Mouse (Mus musculus) liver, embryonic 16.5 days (tissue): ENCODE results near the gene Serpinf1. TPM values are rescaled to one million over a fixed set of nuclear protein-coding genes. Genes with fewer than 3 reads are reported as not detected.
A peak's percentile ranks its signal among the peaks of the same experiment; 100 is the strongest.
"Not testable (repeated sequence)": the region's sequence is repeated elsewhere in the genome, so short reads cannot be mapped to it uniquely, and the experiment has no call there.

Experiments used
- ATAC-seq: fragments of 200-750 bp; cut with Nextera tagmentation; 2 replicates; pipeline ENCODE4 v1.8.0; 2017; ENCODE audit warnings: low read depth, mild to moderate bottlenecking, moderate number of reproducible peaks, moderate library complexity
- H3K27ac ChIP-seq: fragments of 300-500 bp; sonication (generic); 2 replicates; pipeline ENCODE4 v1.5.1; 2014; ENCODE audit warnings: mild to moderate bottlenecking, low read length
- H3K27me3 ChIP-seq: fragments of 300-500 bp; sonication (generic); 2 replicates; pipeline ENCODE4 v1.6.1; 2014; ENCODE audit warnings: low read depth, low read length, mixed read lengths; ENCODE audit not compliant: control insufficient read depth, insufficient read depth
- H3K36me3 ChIP-seq: fragments of 300-500 bp; sonication (generic); 2 replicates; pipeline ENCODE4 v1.6.1; 2014; ENCODE audit warnings: mild to moderate bottlenecking; ENCODE audit not compliant: control insufficient read depth, insufficient read depth
- H3K4me1 ChIP-seq: fragments of 300-500 bp; sonication (generic); 2 replicates; pipeline ENCODE4 v1.6.1; 2014; ENCODE audit warnings: low read depth, low read length, mixed read lengths; ENCODE audit not compliant: control insufficient read depth
- H3K4me2 ChIP-seq: fragments of 300-500 bp; sonication (generic); 2 replicates; pipeline ENCODE4 v1.6.1; 2014; ENCODE audit warnings: low read depth, low read length, mixed read lengths
- H3K4me3 ChIP-seq: fragments of 300-500 bp; sonication (generic); 2 replicates; pipeline ENCODE4 v1.5.1; 2014; ENCODE audit warnings: low read depth, mild to moderate bottlenecking, low read length
- H3K9ac ChIP-seq: fragments of 300-500 bp; sonication (generic); 2 replicates; pipeline ENCODE4 v1.6.1; 2014; ENCODE audit warnings: low read depth, low read length
- H3K9me3 ChIP-seq: fragments of 300-500 bp; sonication (generic); replicated peaks from 2 replicates; pipeline ENCODE4 v1.6.1; 2016; ENCODE audit warnings: low read length; ENCODE audit not compliant: control insufficient read depth
- WGBS: fragments of 180-500 bp; shearing (Covaris S2); extraction: QIAGEN DNeasy Blood & Tissue Kit; methylation state at CpG from one replicate; pipeline ENCODE4 v1.1.7; 2014; ENCODE audit not compliant: insufficient replicate concordance; 5-methylcytosine and 5-hydroxymethylcytosine counted together
- polyA plus RNA-seq: library from polyadenylated mRNA; unstranded; fragments of >200 nt; fragmentation: Nextera tagmentation; extraction: Ambion mirVana; gene quantifications from 2 replicates; pipeline ENCODE4 v1.2.1, GENCODE M21; 2015

Gene Serpinf1
- polyA plus RNA-seq, 1 experiment from 2014 or later, result 402 TPM

DNA sequence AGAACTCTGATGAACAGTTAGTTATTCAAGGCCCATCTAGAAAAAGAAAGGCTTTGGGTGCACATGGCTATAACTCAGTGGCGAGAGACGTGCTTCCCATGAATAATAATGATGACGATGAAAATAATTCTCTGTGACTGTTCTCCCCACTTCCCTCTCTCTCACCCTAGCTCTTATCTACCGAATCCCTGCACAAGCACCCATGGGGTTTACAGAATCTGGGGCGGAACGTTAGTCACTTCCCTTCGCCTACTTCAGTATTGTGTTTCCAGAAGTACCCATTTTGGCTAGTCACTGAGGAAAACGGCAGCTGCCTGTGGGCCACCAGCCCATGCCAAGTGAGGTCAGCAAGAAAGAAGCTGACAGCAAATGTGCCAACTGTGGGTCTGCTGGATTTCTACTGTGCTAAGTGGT, 36.1 kb upstream of the Serpinf1 start:
- ATAC-seq, result no peak
- Histone ChIP-seq H3K9ac (no peak overlapping the region; the same call in 1 of the 2 replicates), H3K27ac (peak overlapping the region; percentile 98), H3K4me1 (peaks cover 67% of the 10 kb centered on the region), H3K27me3 (no peaks in the 10 kb centered on the region), H3K9me3 (no peaks in the 10 kb centered on the region), H3K4me3 (no peak overlapping the region), H3K4me2 (peak overlapping the region; percentile 33; the same call in 1 of the 2 replicates), H3K36me3 (peaks cover 4% of the 10 kb centered on the region)
- WGBS, result 15% methylated on average over 8 of the region's 8 CpGs

DNA sequence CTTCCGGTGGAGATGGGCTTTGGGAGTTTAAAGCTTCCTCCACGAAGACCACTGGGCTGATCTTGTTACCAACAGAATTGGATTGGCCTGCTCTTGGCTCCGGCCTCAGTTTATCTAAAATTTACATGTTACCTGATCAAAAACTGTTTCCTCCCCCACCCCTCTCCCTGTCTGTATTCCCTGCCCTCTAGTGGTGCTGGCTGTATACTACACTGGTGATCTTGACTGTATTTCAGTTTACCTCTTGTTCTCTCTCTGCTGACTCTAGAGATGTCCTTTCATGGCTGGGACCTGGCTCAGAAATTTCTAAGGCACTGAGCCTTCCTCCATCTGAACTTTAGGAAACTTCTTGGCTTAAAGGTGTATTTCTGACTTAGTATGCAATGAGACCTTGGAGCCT, 35.7 kb upstream of the Serpinf1 start:
- Histone ChIP-seq H3K36me3 (no peaks in the 10 kb centered on the region), H3K27ac (peak overlapping the region; percentile 98), H3K9me3 (no peaks in the 10 kb centered on the region), H3K9ac (peak overlapping the region; percentile 37; the same call in 1 of the 2 replicates), H3K27me3 (no peaks in the 10 kb centered on the region), H3K4me1 (peaks cover 67% of the 10 kb centered on the region), H3K4me3 (no peak overlapping the region), H3K4me2 (peak overlapping the region; percentile 33)
- no peak for ATAC-seq
- WGBS, result 9% methylated on average over 3 of the region's 3 CpGs

DNA sequence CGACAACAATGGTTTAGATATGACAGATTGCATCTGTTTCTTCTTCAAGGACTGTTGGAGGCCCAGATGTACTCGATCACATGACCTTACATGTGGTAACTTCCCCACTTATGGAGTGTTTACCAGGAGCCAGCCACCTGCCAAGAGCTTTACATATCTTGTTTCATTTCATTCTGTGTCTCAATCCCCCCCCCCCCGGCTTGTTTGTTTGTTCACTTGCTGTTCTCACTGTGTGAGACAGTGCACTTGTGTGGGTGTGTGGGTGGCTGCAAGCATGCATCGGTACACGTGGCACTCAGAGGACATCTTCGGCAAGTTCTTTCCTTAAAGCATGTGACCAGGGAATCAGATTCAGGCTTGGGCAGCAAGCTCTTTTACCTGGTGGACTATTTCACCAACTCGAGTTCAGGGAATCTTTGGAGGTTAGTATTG, 34.0 kb upstream of the Serpinf1 start:
- Histone ChIP-seq H3K36me3 (peaks cover 5% of the 10 kb centered on the region; the same call in 1 of the 2 replicates), H3K27me3 (no peaks in the 10 kb centered on the region), H3K4me2 (no peak overlapping the region), H3K27ac (peak overlapping the region; percentile 20; the same call in 1 of the 2 replicates), H3K4me3 (no peak overlapping the region), H3K4me1 (peaks cover 75% of the 10 kb centered on the region), H3K9ac (no peak overlapping the region), H3K9me3 (no peaks in the 10 kb centered on the region)
- WGBS, result 64% methylated on average over 7 of the region's 7 CpGs
- no peak for ATAC-seq

DNA sequence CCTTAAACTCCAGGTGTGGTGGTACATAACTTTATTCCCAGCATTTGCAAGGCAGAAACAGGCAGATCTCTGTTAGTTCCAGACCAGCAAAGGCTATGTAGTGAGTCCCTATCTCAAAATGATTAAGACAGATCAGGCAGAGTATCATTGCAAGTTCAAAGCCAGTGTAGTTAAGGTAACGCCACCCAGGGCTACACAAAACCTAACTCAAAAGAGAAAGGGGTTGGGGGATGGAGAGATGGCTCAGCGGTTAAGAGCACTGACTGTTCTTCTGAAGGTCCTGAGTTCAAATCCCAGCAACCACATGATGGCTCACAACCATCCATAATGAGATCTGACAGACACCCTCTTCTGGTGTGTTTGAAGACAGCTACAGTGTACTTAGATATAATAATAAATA, 33.5 kb upstream of the Serpinf1 start:
- not testable (repeated sequence) for H3K9ac ChIP-seq, H3K27ac ChIP-seq, H3K36me3 ChIP-seq, H3K4me2 ChIP-seq, H3K27me3 ChIP-seq, H3K4me3 ChIP-seq, H3K9me3 ChIP-seq, ATAC-seq
- 70% methylated on average over 2 of the region's 2 CpGs for WGBS
- H3K4me1 ChIP-seq, result peaks cover 80% of the 10 kb centered on the region

DNA sequence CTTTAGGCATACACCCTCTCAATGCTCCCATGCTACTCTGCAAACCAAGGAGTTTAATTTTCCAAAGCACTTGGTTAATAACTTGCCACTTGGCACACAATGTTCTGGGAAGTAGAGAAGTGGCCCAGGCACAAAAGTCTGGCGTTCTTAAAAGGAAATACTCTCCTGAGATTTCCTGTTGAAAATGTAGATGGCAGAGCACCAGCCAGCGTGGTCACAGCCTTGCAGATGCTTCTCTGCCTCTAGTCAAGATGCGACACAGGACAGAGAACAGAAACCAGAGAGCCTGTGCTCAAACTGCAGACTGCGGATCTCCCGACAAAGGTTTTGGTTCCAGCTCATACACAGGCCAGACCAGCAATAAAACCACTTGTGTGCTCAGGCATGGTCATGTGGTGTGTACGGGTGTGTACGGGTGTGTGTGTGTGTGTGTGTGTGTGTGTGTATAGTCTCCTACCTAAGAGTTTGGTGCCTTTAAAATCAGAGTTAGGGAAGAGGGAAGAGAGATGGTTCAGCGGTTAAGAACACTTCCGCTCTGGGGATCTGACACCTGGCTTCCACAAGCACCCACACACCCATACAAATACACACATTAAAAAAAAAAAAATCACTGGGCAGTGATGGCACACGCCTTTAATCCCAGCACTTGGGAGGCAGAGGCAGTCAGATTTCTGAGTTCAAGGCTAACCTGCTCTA, 32.7 kb upstream of the Serpinf1 start:
- 64% methylated on average over 10 of the region's 10 CpGs for WGBS
- peak overlapping the region; percentile 53 for H3K27ac ChIP-seq
- peaks cover 85% of the 10 kb centered on the region for H3K4me1 ChIP-seq
- no peak overlapping the region for H3K4me3 ChIP-seq
- no peaks in the 10 kb centered on the region for H3K9me3 ChIP-seq
- ATAC-seq, result no peak
- peak overlapping the region; percentile 98 for H3K4me2 ChIP-seq
- H3K36me3 ChIP-seq, result peaks cover 5% of the 10 kb centered on the region; the same call in 1 of the 2 replicates
- no peak overlapping the region; the same call in 1 of the 2 replicates for H3K9ac ChIP-seq
- H3K27me3 ChIP-seq, result no peaks in the 10 kb centered on the region

DNA sequence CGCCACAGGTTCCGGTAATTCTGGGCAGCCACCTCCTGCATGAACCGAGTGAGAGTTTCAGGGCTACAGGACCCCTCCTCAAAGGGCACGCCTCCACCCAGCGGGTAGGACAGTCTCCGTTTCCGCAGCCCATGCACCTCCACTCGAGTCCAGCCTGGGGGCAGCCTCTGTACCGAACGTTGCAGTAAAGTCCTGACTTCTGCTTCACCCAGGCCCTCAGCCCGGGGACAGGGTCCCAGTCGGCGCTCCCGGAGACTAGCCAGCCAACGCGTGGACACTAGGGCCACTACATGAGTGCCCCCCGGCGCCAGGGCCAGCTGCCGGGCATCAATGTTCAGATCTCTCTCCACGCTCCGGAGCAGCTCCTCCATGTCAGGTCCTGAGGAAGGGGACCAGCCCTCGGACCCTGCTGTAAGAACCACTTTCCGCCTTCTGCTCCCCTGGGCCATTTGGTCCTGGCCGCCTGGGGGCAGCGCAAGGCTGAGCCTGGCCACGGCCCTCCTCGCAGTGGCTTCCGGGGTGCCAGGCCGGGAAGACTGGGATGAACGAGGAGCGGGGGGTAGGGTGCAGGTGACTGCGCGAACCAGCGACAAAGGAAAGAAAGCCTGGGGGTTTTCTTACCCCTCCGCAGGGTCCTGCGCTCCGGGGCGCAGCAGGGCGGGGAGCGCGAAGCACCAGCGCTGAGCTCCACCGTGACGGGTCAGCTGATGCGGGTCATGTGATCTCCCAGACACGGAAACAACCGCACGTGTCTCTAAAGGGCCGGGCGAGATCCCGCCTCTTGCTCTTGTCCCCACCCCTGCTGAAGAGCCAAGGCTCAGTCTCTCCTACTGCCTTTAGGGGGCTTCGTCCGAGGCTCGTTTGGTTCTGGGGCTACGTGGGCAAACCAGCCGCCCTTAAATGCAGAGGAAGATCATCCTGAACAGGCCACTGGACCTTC, 31.8 kb upstream of the Serpinf1 start, which contains the start of gene Wdr81:
Gene Wdr81, minus strand, starts transcription at position 727 of the 940 bp plus-strand sequence.
- Histone ChIP-seq H3K4me1 (peaks cover 82% of the 10 kb centered on the region), H3K9me3 (no peaks in the 10 kb centered on the region), H3K9ac (peak within 1 kb of the TSS; percentile 83), H3K36me3 (peaks cover 5% of the 10 kb centered on the region; the same call in 1 of the 2 replicates), H3K4me3 (peak within 1 kb of the TSS; percentile 74), H3K27ac (peak within 1 kb of the TSS; percentile 71), H3K27me3 (no peaks in the 10 kb centered on the region), H3K4me2 (peak within 1 kb of the TSS; percentile 98)
- 2% methylated on average over 56 of the region's 56 CpGs for WGBS
- ATAC-seq, result peak; percentile 76

DNA sequence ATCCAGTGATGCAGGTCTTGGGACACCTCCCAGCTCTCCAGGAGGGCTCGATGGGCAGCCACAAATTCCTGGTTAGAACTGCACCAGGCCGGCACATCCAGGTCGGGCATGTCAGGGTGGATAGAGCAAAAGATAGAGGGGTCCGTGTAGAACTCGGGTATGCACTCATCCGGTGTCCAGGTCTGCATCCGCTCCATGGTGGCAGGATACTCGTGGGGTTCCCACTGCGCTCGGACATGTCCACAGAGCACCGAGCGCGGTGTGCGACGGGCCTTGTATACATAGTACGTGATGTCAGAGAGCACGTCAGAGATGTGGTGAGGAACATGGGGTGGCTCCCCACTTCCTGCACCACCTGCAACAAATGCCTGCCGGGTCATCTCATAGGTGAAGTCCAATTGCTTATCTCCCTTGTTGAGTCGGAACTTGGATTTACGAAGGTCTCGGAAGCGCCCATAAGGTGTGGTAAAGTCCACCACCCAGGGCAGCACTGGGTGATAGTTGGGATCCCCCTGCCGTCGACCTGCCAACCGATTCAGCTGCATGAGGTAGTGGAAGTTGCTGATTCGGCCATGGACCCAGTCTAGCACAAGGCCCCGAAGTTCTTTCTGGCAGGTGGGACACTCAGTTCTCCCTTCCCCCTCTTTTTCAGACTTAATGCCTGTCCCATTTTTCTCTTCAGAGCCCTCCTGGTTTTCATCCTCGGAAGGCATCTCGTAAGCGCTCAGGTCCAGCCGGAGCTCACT, 30.5 kb upstream of the Serpinf1 start:
- no peak overlapping the region for H3K27ac ChIP-seq
- 0 out of 2 replicates have a peak overlapping the region, but pooled peaks have one; percentile 83 for H3K9ac ChIP-seq
- no peaks in the 10 kb centered on the region for H3K27me3 ChIP-seq
- peak overlapping the region; percentile 74 for H3K4me3 ChIP-seq
- ATAC-seq, result no peak
- H3K36me3 ChIP-seq, result peaks cover 9% of the 10 kb centered on the region
- H3K9me3 ChIP-seq, result no peaks in the 10 kb centered on the region
- H3K4me1 ChIP-seq, result peaks cover 82% of the 10 kb centered on the region
- 88% methylated on average over 31 of the region's 31 CpGs for WGBS
- peak overlapping the region; percentile 98 for H3K4me2 ChIP-seq

DNA sequence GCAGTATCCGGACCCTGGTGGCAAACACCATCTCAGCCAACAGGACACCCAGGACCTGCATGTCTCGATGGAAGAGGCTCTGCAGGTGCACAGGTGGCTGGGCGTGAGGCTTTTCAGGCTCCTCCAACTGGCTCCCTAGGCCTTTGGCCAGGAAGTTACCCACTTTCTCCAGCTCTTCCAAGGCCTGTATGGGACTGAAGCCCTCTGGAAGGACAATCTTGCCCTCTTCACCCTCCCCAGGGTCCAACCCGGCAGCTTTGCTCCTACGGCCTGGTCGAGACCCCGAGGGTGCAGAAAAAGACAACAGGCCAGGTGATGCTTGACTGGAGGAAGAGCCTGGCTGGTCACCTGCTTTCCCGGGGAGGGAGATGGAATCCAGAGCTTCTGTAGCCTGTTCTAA, 29.6 kb upstream of the Serpinf1 start:
- Histone ChIP-seq H3K4me1 (peaks cover 84% of the 10 kb centered on the region), H3K9me3 (no peaks in the 10 kb centered on the region), H3K4me2 (peak overlapping the region; percentile 80), H3K27me3 (no peaks in the 10 kb centered on the region), H3K9ac (peak overlapping the region; percentile 8; the same call in 1 of the 2 replicates), H3K4me3 (no peak overlapping the region; the same call in 1 of the 2 replicates), H3K27ac (no peak overlapping the region), H3K36me3 (peaks cover 19% of the 10 kb centered on the region)
- WGBS, result 81% methylated on average over 8 of the region's 8 CpGs
- no peak for ATAC-seq
